Mouse (Mus musculus): Measurements from ENCODE around the gene Mosmo. TPM values are rescaled to one million over a fixed set of nuclear protein-coding genes. Genes with fewer than 3 reads are reported as not detected.

Mosmo gene
- polyA plus RNA-seq, 1 experiment = 27.8 TPM

DNA sequence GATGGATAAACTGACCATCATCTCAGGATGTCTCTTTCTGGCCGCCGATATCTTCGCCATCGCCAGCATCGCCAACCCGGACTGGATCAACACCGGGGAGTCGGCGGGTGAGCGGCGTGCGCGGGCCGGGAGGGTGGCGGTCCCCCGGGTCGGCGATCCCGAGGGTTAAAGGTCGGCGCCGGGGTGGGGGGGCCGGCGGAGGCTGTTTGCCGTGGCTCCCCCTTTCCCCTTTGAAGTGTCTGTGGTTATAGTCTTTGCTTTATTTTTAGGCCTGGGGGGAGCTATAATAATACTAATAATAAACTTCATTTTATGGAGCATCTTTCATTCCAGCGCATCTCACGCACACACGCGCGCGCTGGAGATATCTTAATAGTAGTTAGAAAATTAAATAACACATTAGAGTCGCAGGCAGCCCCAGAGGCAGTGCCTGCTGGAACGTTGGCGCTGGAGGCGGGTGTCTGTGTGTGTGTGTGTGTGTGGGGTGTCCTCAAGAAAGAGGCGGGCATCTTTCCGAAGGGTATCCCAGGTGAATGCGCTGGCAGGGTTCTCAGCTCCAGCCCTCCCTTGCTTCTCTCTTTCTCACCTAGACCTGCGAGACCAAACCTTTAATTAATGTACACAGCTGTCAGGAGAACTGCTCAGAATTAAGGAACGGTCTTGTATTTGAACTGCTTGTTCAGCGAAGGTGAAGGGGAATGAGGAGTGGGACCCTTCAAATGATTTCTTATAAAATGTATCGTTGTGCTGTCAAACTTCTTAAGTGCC is 530 bp downstream of the Mosmo start:
- TF ChIP-seq POLR2A (IDR thresholded peaks at IDR 0.05; ENCODE audit: borderline replicate concordance, extremely low read depth, insufficient read depth, insufficient read length, poor library complexity, severe bottlenecking) (no peak), CTCF (IDR thresholded peaks at IDR 0.05; ENCODE audit: borderline replicate concordance, extremely low read depth, insufficient read depth, insufficient read length) (no peak)
- peak; percentile 59 for DNase-seq (ENCODE audit: low read depth)

DNA sequence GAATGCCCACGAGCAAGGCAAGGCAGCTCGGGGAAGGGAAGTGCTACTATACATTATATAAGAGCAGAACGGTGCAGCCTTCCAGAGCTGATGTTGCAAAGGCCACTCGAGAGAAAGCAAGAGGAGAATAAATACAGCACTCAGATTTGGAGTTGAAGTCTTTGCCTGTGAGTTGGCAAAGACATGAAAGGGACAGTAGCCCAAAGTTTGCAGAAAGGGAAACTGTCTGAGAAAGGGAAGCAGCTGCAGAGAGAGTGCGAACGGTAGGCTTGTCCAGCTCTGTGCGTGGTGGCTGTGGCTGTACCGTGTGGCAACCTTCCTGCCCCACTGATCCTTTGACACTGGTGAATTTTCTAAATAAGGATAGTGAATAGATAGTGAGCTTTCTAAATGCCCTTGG is 1.6 kb downstream of the Mosmo start:
- no peak for DNase-seq (ENCODE audit: low read depth)
- no peak for TF ChIP-seq CTCF (IDR thresholded peaks at IDR 0.05; ENCODE audit: borderline replicate concordance, extremely low read depth, insufficient read depth, insufficient read length)
- TF ChIP-seq POLR2A (IDR thresholded peaks at IDR 0.05; ENCODE audit: borderline replicate concordance, extremely low read depth, insufficient read depth, insufficient read length, poor library complexity, severe bottlenecking) = no peak

DNA sequence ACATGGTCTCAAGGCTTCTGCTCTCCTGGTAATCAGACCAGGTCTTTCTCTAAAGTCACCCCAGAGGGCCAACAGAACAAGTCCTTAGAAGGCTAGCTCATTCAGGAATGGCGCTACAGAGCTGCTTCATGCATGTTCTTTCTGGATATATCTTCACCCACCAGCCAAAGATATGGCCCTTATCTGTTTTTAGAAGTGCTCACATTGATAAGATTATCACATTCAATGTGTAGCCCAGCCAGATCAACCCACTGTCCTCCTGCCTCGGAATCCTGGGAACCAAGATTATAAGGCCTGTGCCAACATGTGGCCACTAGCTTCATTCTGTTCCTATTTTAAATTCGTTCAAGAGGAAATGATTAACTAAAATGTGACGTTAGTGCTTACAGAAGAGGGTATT is 4.6 kb downstream of the Mosmo start:
- no peak for DNase-seq (ENCODE audit: low read depth)
- no peak for TF ChIP-seq POLR2A (IDR thresholded peaks at IDR 0.05; ENCODE audit: borderline replicate concordance, extremely low read depth, insufficient read depth, insufficient read length, poor library complexity, severe bottlenecking)
- TF ChIP-seq CTCF (IDR thresholded peaks at IDR 0.05; ENCODE audit: borderline replicate concordance, extremely low read depth, insufficient read depth, insufficient read length) = no peak

DNA sequence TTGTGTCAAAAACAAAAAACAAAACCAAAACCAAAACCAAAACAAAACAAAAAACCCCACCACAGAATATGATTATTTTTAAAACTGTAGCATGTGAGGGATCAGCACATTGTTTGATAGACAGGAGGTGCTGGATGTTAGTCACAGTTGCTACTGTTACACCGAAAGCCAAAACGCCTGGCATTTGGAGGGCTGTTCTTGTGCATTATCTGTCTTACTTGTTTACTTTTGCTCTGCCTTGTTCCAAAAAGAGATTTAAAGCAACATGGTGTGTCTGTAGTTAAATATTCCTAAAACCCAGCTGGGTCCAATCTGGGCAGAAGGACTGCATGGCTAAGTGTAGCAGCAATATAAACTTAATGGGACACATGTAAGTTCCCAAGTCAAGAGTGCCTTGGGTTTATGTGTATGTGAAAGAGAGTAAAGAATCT is 7.3 kb downstream of the Mosmo start:
- TF ChIP-seq POLR2A (IDR thresholded peaks at IDR 0.05; ENCODE audit: borderline replicate concordance, extremely low read depth, insufficient read depth, insufficient read length, poor library complexity, severe bottlenecking) (no peak), CTCF (IDR thresholded peaks at IDR 0.05; ENCODE audit: borderline replicate concordance, extremely low read depth, insufficient read depth, insufficient read length) (no peak)
- DNase-seq (ENCODE audit: low read depth) = peak; percentile 36

DNA sequence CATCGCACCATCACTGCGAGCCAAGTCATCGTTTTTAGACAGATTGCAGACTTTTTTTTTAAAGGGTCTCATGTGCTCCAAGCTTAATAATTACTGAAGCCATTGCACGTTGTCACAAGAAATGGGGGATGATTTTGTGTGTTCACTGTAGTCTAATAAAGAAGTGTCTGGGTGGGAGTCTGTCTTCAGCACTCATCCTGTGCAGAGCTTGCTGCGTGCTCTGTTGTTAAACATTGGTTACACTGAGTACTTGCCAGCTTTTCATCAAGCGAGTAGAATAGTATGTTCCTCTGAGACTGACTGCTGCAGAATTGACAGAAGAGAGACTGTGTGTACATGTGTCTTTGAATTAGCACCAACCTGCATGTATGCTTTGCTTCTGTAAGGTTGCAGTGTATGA is 7.8 kb downstream of the Mosmo start:
- peak; percentile 47 for DNase-seq (ENCODE audit: low read depth)
- TF ChIP-seq POLR2A (IDR thresholded peaks at IDR 0.05; ENCODE audit: borderline replicate concordance, extremely low read depth, insufficient read depth, insufficient read length, poor library complexity, severe bottlenecking) = no peak
- TF ChIP-seq CTCF (IDR thresholded peaks at IDR 0.05; ENCODE audit: borderline replicate concordance, extremely low read depth, insufficient read depth, insufficient read length) = no peak

DNA sequence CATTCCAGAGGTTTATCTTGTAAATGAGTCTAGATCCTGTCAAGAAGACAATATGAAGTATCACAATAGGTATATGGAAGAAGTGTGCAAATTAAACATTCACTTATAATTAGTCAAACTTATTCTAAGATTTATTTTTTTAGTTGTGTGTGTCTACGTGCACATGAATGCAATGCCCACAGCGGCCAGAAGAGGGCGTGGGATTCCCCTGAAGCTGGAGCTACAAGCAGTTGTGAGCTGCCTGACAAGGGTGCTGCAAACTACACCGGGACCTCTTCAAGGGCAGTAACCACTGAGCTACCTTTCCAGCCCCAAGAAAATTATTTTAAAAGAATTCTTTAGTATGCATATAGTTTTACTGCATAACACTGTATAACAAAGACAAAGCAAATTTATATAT is 13.2 kb downstream of the Mosmo start:
- DNase-seq (ENCODE audit: low read depth) = no peak
- TF ChIP-seq CTCF (IDR thresholded peaks at IDR 0.05; ENCODE audit: borderline replicate concordance, extremely low read depth, insufficient read depth, insufficient read length) = peak; percentile 33; the same call in 1 of the 2 replicates
- TF ChIP-seq POLR2A (IDR thresholded peaks at IDR 0.05; ENCODE audit: borderline replicate concordance, extremely low read depth, insufficient read depth, insufficient read length, poor library complexity, severe bottlenecking) = no peak

DNA sequence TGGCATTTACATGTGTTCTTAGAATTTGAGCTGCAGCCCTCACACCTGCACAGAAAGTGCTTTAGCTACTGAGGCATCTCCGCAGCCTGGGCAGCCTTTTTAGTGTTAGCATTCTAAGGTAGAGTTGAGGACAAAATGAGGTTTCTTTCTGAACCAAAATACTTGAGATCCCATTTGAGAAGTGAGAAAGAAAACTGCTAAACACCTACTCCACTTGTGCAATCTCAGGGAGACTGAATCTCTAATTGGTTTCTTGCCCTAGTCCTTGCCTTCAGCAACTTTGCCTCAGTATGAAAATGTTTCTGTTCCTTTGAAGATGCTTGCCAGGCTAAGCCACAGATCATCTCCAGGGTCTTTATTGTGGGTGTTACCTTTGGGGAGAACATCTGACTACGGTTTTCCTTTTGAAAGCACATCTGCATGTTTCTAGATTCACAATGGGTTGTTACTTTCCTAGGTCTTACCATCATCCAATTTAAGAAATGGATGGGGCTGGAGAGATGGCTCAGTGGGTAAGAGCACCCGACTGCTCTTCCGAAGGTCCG is 16.5 kb downstream of the Mosmo start:
- no peak for TF ChIP-seq CTCF (IDR thresholded peaks at IDR 0.05; ENCODE audit: borderline replicate concordance, extremely low read depth, insufficient read depth, insufficient read length)
- no peak for TF ChIP-seq POLR2A (IDR thresholded peaks at IDR 0.05; ENCODE audit: borderline replicate concordance, extremely low read depth, insufficient read depth, insufficient read length, poor library complexity, severe bottlenecking)
- DNase-seq (ENCODE audit: low read depth) = no peak

DNA sequence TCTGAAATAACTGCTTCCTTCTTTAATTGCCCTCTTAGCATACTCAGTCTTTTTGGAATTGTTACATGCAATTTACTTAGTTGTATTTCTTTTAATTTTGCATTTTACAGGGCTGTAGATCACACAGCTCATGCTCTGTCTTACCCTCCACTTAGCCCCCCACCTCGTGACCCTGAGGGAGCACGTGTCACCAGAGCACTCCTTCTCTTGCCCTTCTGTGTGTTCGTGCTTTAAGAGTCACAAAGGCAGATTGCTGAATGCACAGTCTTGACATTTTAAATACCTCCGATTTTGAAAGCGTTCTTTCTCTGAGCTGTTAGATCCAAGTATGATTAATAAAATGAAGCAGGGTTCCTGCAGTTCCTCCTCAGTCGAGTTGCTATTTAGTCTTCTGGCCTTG is 17.8 kb downstream of the Mosmo start:
- no peak for TF ChIP-seq CTCF (IDR thresholded peaks at IDR 0.05; ENCODE audit: borderline replicate concordance, extremely low read depth, insufficient read depth, insufficient read length)
- no peak for TF ChIP-seq POLR2A (IDR thresholded peaks at IDR 0.05; ENCODE audit: borderline replicate concordance, extremely low read depth, insufficient read depth, insufficient read length, poor library complexity, severe bottlenecking)
- DNase-seq (ENCODE audit: low read depth) = no peak

DNA sequence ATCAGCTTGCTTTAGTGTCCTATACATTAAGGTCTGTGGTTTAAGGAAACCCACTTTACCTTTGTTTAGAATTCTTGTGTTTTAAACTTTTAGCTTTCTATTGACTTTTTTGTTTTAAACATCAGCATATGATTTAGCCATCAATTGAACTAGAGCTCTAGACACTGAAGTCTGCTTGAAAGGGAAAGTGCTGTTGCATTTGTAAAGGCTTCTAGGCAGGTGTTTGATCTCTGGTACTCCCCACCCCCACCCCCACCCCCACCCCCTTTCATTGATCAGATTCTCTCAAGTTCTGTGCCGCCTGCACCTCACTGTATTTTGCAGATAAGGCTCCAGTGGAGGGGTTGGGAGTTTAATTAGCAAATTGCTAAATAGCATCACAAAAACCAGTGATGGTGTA is 18.2 kb downstream of the Mosmo start:
- TF ChIP-seq CTCF (IDR thresholded peaks at IDR 0.05; ENCODE audit: borderline replicate concordance, extremely low read depth, insufficient read depth, insufficient read length) (no peak), POLR2A (IDR thresholded peaks at IDR 0.05; ENCODE audit: borderline replicate concordance, extremely low read depth, insufficient read depth, insufficient read length, poor library complexity, severe bottlenecking) (no peak)

DNA sequence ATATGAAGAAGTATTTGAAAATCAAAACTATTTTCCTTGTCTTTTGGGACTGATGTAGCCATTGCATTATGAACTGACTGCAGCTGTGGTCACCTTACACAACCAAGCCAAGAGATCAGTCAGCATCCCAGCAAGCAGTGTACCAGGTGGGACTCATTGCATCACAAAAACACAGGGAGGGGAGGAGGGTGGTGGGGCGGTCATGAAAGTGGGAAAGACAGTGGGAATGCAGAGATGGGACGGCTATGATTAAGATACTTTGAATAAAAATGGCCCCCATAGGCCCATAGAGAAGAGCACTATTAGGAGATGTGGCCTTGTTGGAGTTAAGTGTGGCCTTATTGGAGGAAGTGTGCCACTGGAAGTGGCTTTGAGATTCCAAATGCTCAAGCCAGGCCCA is 18.9 kb downstream of the Mosmo start:
- no peak for DNase-seq (ENCODE audit: low read depth)
- no peak for TF ChIP-seq POLR2A (IDR thresholded peaks at IDR 0.05; ENCODE audit: borderline replicate concordance, extremely low read depth, insufficient read depth, insufficient read length, poor library complexity, severe bottlenecking)
- TF ChIP-seq CTCF (IDR thresholded peaks at IDR 0.05; ENCODE audit: borderline replicate concordance, extremely low read depth, insufficient read depth, insufficient read length) = no peak

More for the DNA sequence above, 18.2 kb downstream of the Mosmo start:
- DNase-seq (ENCODE audit: low read depth) = no peak

DNA sequence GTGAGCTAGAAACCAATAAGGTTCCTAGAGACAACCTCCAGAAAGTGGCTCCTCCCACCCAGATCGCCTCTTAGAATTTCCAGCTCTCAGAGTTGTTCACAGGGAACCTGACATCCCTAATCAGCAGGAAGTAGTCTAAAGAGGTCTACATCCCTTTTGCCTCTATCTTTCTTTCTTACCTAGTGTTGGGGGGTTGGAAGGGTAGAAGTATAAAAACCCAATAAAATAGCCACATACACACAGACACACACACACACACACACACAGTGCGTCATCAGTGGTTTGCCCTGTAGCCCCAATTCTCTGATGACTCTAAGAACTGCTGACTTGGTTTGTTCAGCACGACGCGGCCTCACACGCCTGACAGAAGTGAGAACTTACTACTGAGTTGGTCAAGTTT is 22.2 kb downstream of the Mosmo start:
- TF ChIP-seq POLR2A (IDR thresholded peaks at IDR 0.05; ENCODE audit: borderline replicate concordance, extremely low read depth, insufficient read depth, insufficient read length, poor library complexity, severe bottlenecking) = no peak
- TF ChIP-seq CTCF (IDR thresholded peaks at IDR 0.05; ENCODE audit: borderline replicate concordance, extremely low read depth, insufficient read depth, insufficient read length) = no peak
- DNase-seq (ENCODE audit: low read depth) = no peak

DNA sequence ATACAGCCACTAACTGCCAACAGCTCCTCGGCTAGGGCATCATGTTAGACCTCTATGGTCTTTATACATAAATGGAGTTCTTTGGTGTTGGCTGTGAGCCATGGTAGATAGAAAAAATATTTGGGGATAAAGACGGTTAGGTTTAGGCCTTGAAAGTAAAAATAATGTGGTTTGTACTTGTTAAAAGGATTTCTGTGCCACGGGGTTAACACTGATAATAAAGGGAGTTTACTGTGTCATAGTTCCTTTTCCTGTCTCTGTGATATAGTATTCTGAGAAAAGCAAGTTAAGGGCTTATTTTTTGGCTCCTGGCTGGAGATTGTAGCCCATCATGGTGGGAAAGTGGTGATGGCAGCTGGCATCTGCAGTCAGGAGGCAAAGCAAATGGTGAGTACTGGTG is 26.5 kb downstream of the Mosmo start:
- peak; percentile 22 for DNase-seq (ENCODE audit: low read depth)
- no peak for TF ChIP-seq CTCF (IDR thresholded peaks at IDR 0.05; ENCODE audit: borderline replicate concordance, extremely low read depth, insufficient read depth, insufficient read length)
- no peak for TF ChIP-seq POLR2A (IDR thresholded peaks at IDR 0.05; ENCODE audit: borderline replicate concordance, extremely low read depth, insufficient read depth, insufficient read length, poor library complexity, severe bottlenecking)
